ENCODE assay signal across 8 mouse cellular contexts in the genomic region with DNA sequence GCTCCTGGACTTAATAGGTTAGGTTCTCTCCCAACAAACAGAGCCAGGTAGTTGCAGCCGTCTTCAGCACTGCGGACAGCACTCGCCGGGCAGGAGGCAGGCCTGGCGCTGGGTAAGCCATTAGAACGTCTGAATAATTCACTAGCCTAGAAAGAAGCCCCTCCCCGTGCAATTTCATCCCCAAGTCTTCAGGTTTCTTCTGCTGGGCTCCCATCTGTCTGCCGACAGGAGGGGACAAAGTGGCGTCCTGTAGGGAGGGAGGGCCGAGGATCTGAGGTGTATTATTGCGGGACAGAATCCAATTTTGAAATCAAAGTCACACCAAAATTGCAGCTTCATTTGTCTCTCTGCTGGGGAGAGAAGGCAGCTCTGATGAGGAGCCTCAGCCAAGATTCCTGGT. TPM values are rescaled to one million over a fixed set of nuclear protein-coding genes. Genes with fewer than 3 reads are reported as not detected.
DNase-seq lines count a peak whose midpoint lies in the region; ATAC-seq and TF ChIP-seq lines count a peak whose summit lies in the region.

No protein-coding gene starts in this region.

- 0 out of 2 replicates have a peak, but pooled peaks cover 5% of the 10 kb centered on the region for H3K27me3 ChIP-seq in heart, embryonic 12.5 days (replicated peaks)
- no peaks in the 10 kb centered on the region for H3K27me3 ChIP-seq in MEL (ENCODE audit: control insufficient read depth in 1 of 2, insufficient read depth in 2 of 2, low read length in 2 of 2)
- H3K27me3 ChIP-seq in hindbrain, embryonic 15.5 days: no peaks in the 10 kb centered on the region
- no peaks in the 10 kb centered on the region for H3K27me3 ChIP-seq in splenic B cell, adult 2 months (ENCODE audit: control insufficient read depth, insufficient read depth, low read length, poor library complexity, severe bottlenecking)

- intact Hi-C loops in heart, postnatal 14 days (cut with DNase I): no loop called here

- TF ChIP-seq CTCF in MEL (IDR thresholded peaks at IDR 0.05 in 2 of 3, conservative IDR thresholded peaks at IDR 0.05 in 1 of 3; ENCODE audit: control insufficient read depth in 1 of 3, insufficient read depth in 1 of 3, low read depth in 2 of 3, low read length in 3 of 3, poor library complexity in 1 of 3, severe bottlenecking in 1 of 3): no peak

- H3K4me1 ChIP-seq in heart, embryonic 12.5 days (replicated peaks): no peaks in the 10 kb centered on the region
- no peaks in the 10 kb centered on the region for H3K4me1 ChIP-seq in MEL (ENCODE audit: control insufficient read depth in 1 of 2, insufficient read depth in 2 of 2, low read length in 2 of 2)
- peaks cover 24% of the 10 kb centered on the region for H3K4me1 ChIP-seq in hindbrain, embryonic 15.5 days (replicated peaks)

- no peak overlapping the region for H3K9ac ChIP-seq in heart, embryonic 12.5 days
- no peak overlapping the region for H3K9ac ChIP-seq in MEL (ENCODE audit: control insufficient read depth, low read depth, low read length, poor library complexity, severe bottlenecking)
- H3K9ac ChIP-seq in hindbrain, embryonic 15.5 days: no peak overlapping the region

- TF ChIP-seq EP300 in MEL (IDR thresholded peaks at IDR 0.05; ENCODE audit: low read depth in 1 of 2, low read length in 2 of 2): no peak

- no peaks in the 10 kb centered on the region for H3K36me3 ChIP-seq in heart, embryonic 12.5 days
- H3K36me3 ChIP-seq in MEL (ENCODE audit: control insufficient read depth in 1 of 2, insufficient read depth in 2 of 2, low read length in 2 of 2): no peaks in the 10 kb centered on the region
- no peaks in the 10 kb centered on the region for H3K36me3 ChIP-seq in hindbrain, embryonic 15.5 days
- no peaks in the 10 kb centered on the region for H3K36me3 ChIP-seq in splenic B cell, adult 2 months (ENCODE audit: control insufficient read depth, insufficient read depth, low read length, poor library complexity, severe bottlenecking)

- TF ChIP-seq POLR2A in MEL (IDR thresholded peaks at IDR 0.05; ENCODE audit: control insufficient read depth in 1 of 2, insufficient read depth in 1 of 2, low read depth in 1 of 2, low read length in 2 of 2, poor library complexity in 1 of 2): no peak

- H3K27ac ChIP-seq in heart, embryonic 12.5 days (ENCODE audit: poor library complexity, severe bottlenecking): no peak overlapping the region
- no peak overlapping the region for H3K27ac ChIP-seq in MEL (ENCODE audit: control insufficient read depth, low read depth, low read length)
- H3K27ac ChIP-seq in hindbrain, embryonic 15.5 days (replicated peaks): peak overlapping the region; percentile 63; the same call in 1 of the 2 replicates

- peak; percentile 21 to 43 for DNase-seq in heart, postnatal 14 days
- peak; percentile 13 for DNase-seq in MEL (ENCODE audit: low read depth, low spot score)
- DNase-seq in cerebellum, postnatal 25 days: peak; percentile 70 to 71
- DNase-seq in splenic B cell, adult 2 months (ENCODE audit: low read depth, low spot score): peak; percentile 6
- no peak for DNase-seq in frontal cortex, postnatal 10 days (ENCODE audit: low spot score in 2 of 2)
- DNase-seq in layer of hippocampus, adult 11-12 months (ENCODE audit: low spot score): no peak

- WGBS in heart, embryonic 12.5 days: 4% methylated on average over 11 of the region's 11 CpGs
- WGBS in hindbrain, embryonic 15.5 days: 7% methylated on average over 11 of the region's 11 CpGs

- H3K4me2 ChIP-seq in heart, embryonic 12.5 days: no peak overlapping the region
- H3K4me2 ChIP-seq in hindbrain, embryonic 15.5 days: peak overlapping the region; percentile 3; the same call in 1 of the 2 replicates

- no peak overlapping the region for H3K4me3 ChIP-seq in heart, embryonic 12.5 days
- H3K4me3 ChIP-seq in MEL (ENCODE audit: control insufficient read depth in 1 of 2, insufficient read depth in 1 of 2, low read depth in 2 of 2, low read length in 2 of 2): no peak overlapping the region
- no peak overlapping the region for H3K4me3 ChIP-seq in hindbrain, embryonic 15.5 days

- no peak for TF ChIP-seq RAD21 in MEL (IDR thresholded peaks at IDR 0.05; ENCODE audit: low read depth, low read length)

- H3K9me3 ChIP-seq in heart, embryonic 12.5 days (replicated peaks): no peaks in the 10 kb centered on the region
- no peaks in the 10 kb centered on the region for H3K9me3 ChIP-seq in MEL (replicated peaks; ENCODE audit: insufficient read depth, low read length)
- no peaks in the 10 kb centered on the region for H3K9me3 ChIP-seq in hindbrain, embryonic 15.5 days

- H3K79me2 ChIP-seq in MEL (ENCODE audit: control insufficient read depth, insufficient read depth, low read length, poor library complexity): no peaks in the 10 kb centered on the region

- no peak for ATAC-seq in heart, embryonic 12.5 days (ENCODE audit: insufficient number of reproducible peaks, low FRiP score)
- ATAC-seq in hindbrain, embryonic 15.5 days (ENCODE audit: low FRiP score, low read depth): peak; percentile 52

TF ChIP-seq in MEL, 35 proteins besides CTCF, POLR2A, EP300 and RAD21:
- TF ChIP-seq MAZ (IDR thresholded peaks at IDR 0.05; ENCODE audit: low read depth, low read length): no peak
- TF ChIP-seq KAT2A (conservative IDR thresholded peaks at IDR 0.05; ENCODE audit: low read depth, low read length): no peak
- TF ChIP-seq BHLHE40 (IDR thresholded peaks at IDR 0.05; ENCODE audit: borderline replicate concordance, low read depth, low read length): no peak
- TF ChIP-seq MAX (IDR thresholded peaks at IDR 0.05; ENCODE audit: low read length): no peak
- TF ChIP-seq E2F4 (IDR thresholded peaks at IDR 0.05; ENCODE audit: borderline replicate concordance, low read depth, low read length): no peak
- no peak for TF ChIP-seq MYB (IDR thresholded peaks at IDR 0.05; ENCODE audit: low read depth, low read length)
- no peak for TF ChIP-seq HCFC1 (IDR thresholded peaks at IDR 0.05; ENCODE audit: low read depth, low read length)
- TF ChIP-seq TCF12 (IDR thresholded peaks at IDR 0.05; ENCODE audit: low read depth, low read length): no peak
- TF ChIP-seq GATA1 (IDR thresholded peaks at IDR 0.05; ENCODE audit: low read depth, low read length): no peak
- TF ChIP-seq USF2 (IDR thresholded peaks at IDR 0.05; ENCODE audit: borderline replicate concordance in 1 of 2, insufficient read depth in 1 of 2, low read depth in 1 of 2, low read length in 2 of 2): no peak
- TF ChIP-seq ETS1 (IDR thresholded peaks at IDR 0.05; ENCODE audit: low read depth, low read length): no peak

RNA-seq across cellular contexts. Expression of gene Rph3a, which starts 58.9 kb away (rescaled TPM):
- total RNA-seq in heart, postnatal 14 days (2021): not detected
- polyA plus RNA-seq in heart, embryonic 12.5 days (2016; fragmentation: Nextera tagmentation; extraction: Ambion mirVana): not detected in 2 replicates
- total RNA-seq in MEL (2012; rRNA removed): not detected in 2 replicates
- polyA plus RNA-seq in MEL (2012; ENCODE audit: insufficient read depth in 1 of 2, insufficient read length in 2 of 2, low read depth in 1 of 2, low replicate concordance in 2 of 2, missing spikeins in 1 of 2): not detected
- polyA plus RNA-seq in hindbrain, embryonic 15.5 days (2015; fragmentation: Nextera tagmentation; extraction: Ambion mirVana): 30.9 and 31.9 TPM in 2 replicates

Comparison
In these comparisons a context has a peak if more than half of its experiments do, and no peak if none do; other contexts are left out.
1. DNase-seq: peak in heart, postnatal 14 days (2 of 2), MEL (single experiment), cerebellum, postnatal 25 days (2 of 2) and splenic B cell, adult 2 months (single experiment); none in frontal cortex, postnatal 10 days (0 of 2) and layer of hippocampus, adult 11-12 months (single experiment).
2. RNA of gene Rph3a, which starts 58.9 kb away (polyA plus RNA-seq): 30.9 to 31.9 TPM in hindbrain, embryonic 15.5 days; not detected in heart, embryonic 12.5 days and not detected in MEL; every median in the first group is over 10 times any median in the second.